ENCODE assay signal across 16 mouse cellular contexts in genomic region chr9:106339730-106340129, GRCm38 (mm10). TPM values are rescaled to one million over a fixed set of nuclear protein-coding genes. Genes with fewer than 3 reads are reported as not detected.
DNase-seq lines count a peak whose midpoint lies in the region; ATAC-seq and TF ChIP-seq lines count a peak whose summit lies in the region.
"Had no signal": no experiment of that assay in that cellular context is flagged by ENCODE, and none has a peak within 500 bp of the region (broad histone marks: within the 10 kb centered on the region; RNA-seq: fewer than 3 reads in every experiment).

No protein-coding gene starts in this region.

- no peaks in the 10 kb centered on the region for H3K27me3 ChIP-seq in intestine, embryonic 16.5 days (replicated peaks; ENCODE audit: control insufficient read depth, insufficient read depth, low read length)
- H3K27me3 ChIP-seq in intestine, postnatal 0 days (replicated peaks; ENCODE audit: control insufficient read depth, insufficient read depth, low read length): no peaks in the 10 kb centered on the region
- H3K27me3 ChIP-seq in neural tube, embryonic 13.5 days: no peaks in the 10 kb centered on the region
- H3K27me3 ChIP-seq in hindbrain, embryonic 13.5 days: no peaks in the 10 kb centered on the region
- no peaks in the 10 kb centered on the region for H3K27me3 ChIP-seq in stomach, embryonic 16.5 days (ENCODE audit: control insufficient read depth, insufficient read depth, low read length)
- H3K27me3 ChIP-seq: CH12.LX had no signal

- no peak overlapping the region for H3K4me3 ChIP-seq in intestine, embryonic 16.5 days (ENCODE audit: low read length)
- no peak overlapping the region for H3K4me3 ChIP-seq in intestine, postnatal 0 days (ENCODE audit: low read depth, low read length)
- H3K4me3 ChIP-seq in neural tube, embryonic 13.5 days: no peak overlapping the region
- no peak overlapping the region for H3K4me3 ChIP-seq in hindbrain, embryonic 13.5 days
- H3K4me3 ChIP-seq in stomach, embryonic 16.5 days (replicated peaks; ENCODE audit: low read length): no peak overlapping the region

- no peak for DNase-seq in neural tube, embryonic 10.5 days (ENCODE audit: extremely low spot score, low spot score)
- DNase-seq in layer of hippocampus, postnatal 36 days: no peak
- DNase-seq: adrenal gland, postnatal 10 days; cerebellum, adult 2 months; kidney, postnatal 25 days; left cerebral cortex, postnatal 4 days; liver, postnatal 0 days; lung, postnatal 36 days; right cerebral cortex, adult 18-20 months; thymus, postnatal 14 days had no signal

- peak overlapping the region; percentile 21; the same call in 1 of the 2 replicates for H3K27ac ChIP-seq in intestine, embryonic 16.5 days (ENCODE audit: low read length)
- H3K27ac ChIP-seq in intestine, postnatal 0 days (ENCODE audit: low read depth, low read length): no peak overlapping the region
- peak overlapping the region; percentile 78 for H3K27ac ChIP-seq in neural tube, embryonic 13.5 days (replicated peaks)
- peak overlapping the region; percentile 76 for H3K27ac ChIP-seq in hindbrain, embryonic 13.5 days
- H3K27ac ChIP-seq in stomach, embryonic 16.5 days (ENCODE audit: low read length): peak overlapping the region; percentile 73; the same call in 1 of the 2 replicates

- H3K4me1 ChIP-seq in intestine, embryonic 16.5 days (ENCODE audit: control insufficient read depth, insufficient read depth, low read length): peaks cover 24% of the 10 kb centered on the region
- H3K4me1 ChIP-seq in intestine, postnatal 0 days (replicated peaks; ENCODE audit: control insufficient read depth, insufficient read depth, low read length): no peaks in the 10 kb centered on the region
- H3K4me1 ChIP-seq in neural tube, embryonic 13.5 days (replicated peaks): peaks cover 40% of the 10 kb centered on the region
- peaks cover 30% of the 10 kb centered on the region for H3K4me1 ChIP-seq in hindbrain, embryonic 13.5 days (replicated peaks)
- peaks cover 56% of the 10 kb centered on the region for H3K4me1 ChIP-seq in stomach, embryonic 16.5 days (ENCODE audit: control insufficient read depth, insufficient read depth, low read length)

- H3K9ac ChIP-seq in intestine, embryonic 16.5 days (ENCODE audit: low read depth, low read length): no peak overlapping the region
- no peak overlapping the region for H3K9ac ChIP-seq in intestine, postnatal 0 days (ENCODE audit: low read depth, low read length)
- 0 out of 2 replicates have a peak overlapping the region, but pooled peaks have one; percentile 41 for H3K9ac ChIP-seq in neural tube, embryonic 13.5 days
- no peak overlapping the region for H3K9ac ChIP-seq in hindbrain, embryonic 13.5 days
- no peak overlapping the region for H3K9ac ChIP-seq in stomach, embryonic 16.5 days (ENCODE audit: low read length)
- H3K9ac ChIP-seq: liver, postnatal 0 days had no signal

- ATAC-seq in intestine, embryonic 16.5 days: no peak
- no peak for ATAC-seq in intestine, postnatal 0 days
- no peak for ATAC-seq in neural tube, embryonic 13.5 days (ENCODE audit: low read depth)
- no peak for ATAC-seq in hindbrain, embryonic 13.5 days (ENCODE audit: low FRiP score)
- no peak for ATAC-seq in stomach, embryonic 16.5 days (ENCODE audit: insufficient read depth, low FRiP score)
- ATAC-seq: liver, postnatal 0 days had no signal

- no peak for TF ChIP-seq CTCF in intestine, postnatal 0 days (IDR thresholded peaks at IDR 0.05; ENCODE audit: low read depth)

- no peaks in the 10 kb centered on the region for H3K9me3 ChIP-seq in intestine, embryonic 16.5 days (ENCODE audit: control insufficient read depth, low read length)
- H3K9me3 ChIP-seq in intestine, postnatal 0 days (ENCODE audit: control insufficient read depth): no peaks in the 10 kb centered on the region
- no peaks in the 10 kb centered on the region for H3K9me3 ChIP-seq in neural tube, embryonic 13.5 days
- H3K9me3 ChIP-seq in hindbrain, embryonic 13.5 days: no peaks in the 10 kb centered on the region
- no peaks in the 10 kb centered on the region for H3K9me3 ChIP-seq in stomach, embryonic 16.5 days (replicated peaks; ENCODE audit: control insufficient read depth, low read length)

- 79% methylated on average over 4 of the region's 4 CpGs for WGBS in intestine, embryonic 16.5 days
- WGBS in intestine, postnatal 0 days: 78% methylated on average over 4 of the region's 4 CpGs
- 94% methylated on average over 4 of the region's 4 CpGs for WGBS in neural tube, embryonic 13.5 days
- 85% methylated on average over 4 of the region's 4 CpGs for WGBS in hindbrain, embryonic 13.5 days
- 92% methylated on average over 4 of the region's 4 CpGs for WGBS in stomach, embryonic 16.5 days

- H3K4me2 ChIP-seq in intestine, embryonic 16.5 days (ENCODE audit: low read depth, low read length): no peak overlapping the region
- H3K4me2 ChIP-seq in intestine, postnatal 0 days (replicated peaks; ENCODE audit: low read depth): no peak overlapping the region
- no peak overlapping the region for H3K4me2 ChIP-seq in neural tube, embryonic 13.5 days
- H3K4me2 ChIP-seq in hindbrain, embryonic 13.5 days: no peak overlapping the region
- no peak overlapping the region for H3K4me2 ChIP-seq in stomach, embryonic 16.5 days (ENCODE audit: low read depth, low read length)

- H3K36me3 ChIP-seq in intestine, embryonic 16.5 days (ENCODE audit: control insufficient read depth, insufficient read depth, low read length): no peaks in the 10 kb centered on the region
- H3K36me3 ChIP-seq in intestine, postnatal 0 days (ENCODE audit: control insufficient read depth, insufficient read depth): no peaks in the 10 kb centered on the region
- H3K36me3 ChIP-seq in neural tube, embryonic 13.5 days: no peaks in the 10 kb centered on the region
- no peaks in the 10 kb centered on the region for H3K36me3 ChIP-seq in hindbrain, embryonic 13.5 days
- no peaks in the 10 kb centered on the region for H3K36me3 ChIP-seq in stomach, embryonic 16.5 days (ENCODE audit: control insufficient read depth, insufficient read depth, low read length)

RNA-seq across cellular contexts. Expression of gene Dusp7, which starts 28.7 kb away (rescaled TPM):
- polyA plus RNA-seq in intestine, embryonic 16.5 days (2015; fragmentation: Nextera tagmentation; extraction: Ambion mirVana): 4.8 and 6.3 TPM in 2 replicates
- 4.6 TPM in 2 replicates for polyA plus RNA-seq in intestine, postnatal 0 days (2015; fragmentation: Nextera tagmentation; extraction: Ambion mirVana)
- polyA plus RNA-seq in neural tube, embryonic 13.5 days (2015; fragmentation: Nextera tagmentation; extraction: Ambion mirVana): 12.3 and 13.1 TPM in 2 replicates
- polyA plus RNA-seq in hindbrain, embryonic 13.5 days (2015; fragmentation: Nextera tagmentation; extraction: Ambion mirVana): 9.9 and 10.3 TPM in 2 replicates
- 14.2 and 14.5 TPM in 2 replicates for polyA plus RNA-seq in stomach, embryonic 16.5 days (2015; fragmentation: Nextera tagmentation; extraction: Ambion mirVana)
- total RNA-seq in layer of hippocampus, postnatal 36 days (2021): 10 to 100 TPM; 86.0 to 88.6 TPM

RNA-seq across cellular contexts. Expression of gene Poc1a, which starts 58.9 kb away (rescaled TPM):
- 27.0 and 29.1 TPM in 2 replicates for polyA plus RNA-seq in intestine, embryonic 16.5 days (2015; fragmentation: Nextera tagmentation; extraction: Ambion mirVana)
- polyA plus RNA-seq in intestine, postnatal 0 days (2015; fragmentation: Nextera tagmentation; extraction: Ambion mirVana): 11.5 and 12.3 TPM in 2 replicates
- polyA plus RNA-seq in neural tube, embryonic 13.5 days (2015; fragmentation: Nextera tagmentation; extraction: Ambion mirVana): 8.0 and 8.4 TPM in 2 replicates
- 8.9 and 9.2 TPM in 2 replicates for polyA plus RNA-seq in hindbrain, embryonic 13.5 days (2015; fragmentation: Nextera tagmentation; extraction: Ambion mirVana)
- polyA plus RNA-seq in stomach, embryonic 16.5 days (2015; fragmentation: Nextera tagmentation; extraction: Ambion mirVana): 22.2 and 24.5 TPM in 2 replicates
- 10 to 100 TPM; 10.6 to 12.2 TPM for total RNA-seq in layer of hippocampus, postnatal 36 days (2021)
